Mouse (Mus musculus): ENCODE data around the gene Dnaaf1. TPM values are rescaled to one million over a fixed set of nuclear protein-coding genes. Genes with fewer than 3 reads are reported as not detected.

Dnaaf1 gene
- polyA plus RNA-seq (2012; ENCODE audit: low replicate concordance) = 0.06 TPM in 1 of 2 replicates, not detected in the other

DNA sequence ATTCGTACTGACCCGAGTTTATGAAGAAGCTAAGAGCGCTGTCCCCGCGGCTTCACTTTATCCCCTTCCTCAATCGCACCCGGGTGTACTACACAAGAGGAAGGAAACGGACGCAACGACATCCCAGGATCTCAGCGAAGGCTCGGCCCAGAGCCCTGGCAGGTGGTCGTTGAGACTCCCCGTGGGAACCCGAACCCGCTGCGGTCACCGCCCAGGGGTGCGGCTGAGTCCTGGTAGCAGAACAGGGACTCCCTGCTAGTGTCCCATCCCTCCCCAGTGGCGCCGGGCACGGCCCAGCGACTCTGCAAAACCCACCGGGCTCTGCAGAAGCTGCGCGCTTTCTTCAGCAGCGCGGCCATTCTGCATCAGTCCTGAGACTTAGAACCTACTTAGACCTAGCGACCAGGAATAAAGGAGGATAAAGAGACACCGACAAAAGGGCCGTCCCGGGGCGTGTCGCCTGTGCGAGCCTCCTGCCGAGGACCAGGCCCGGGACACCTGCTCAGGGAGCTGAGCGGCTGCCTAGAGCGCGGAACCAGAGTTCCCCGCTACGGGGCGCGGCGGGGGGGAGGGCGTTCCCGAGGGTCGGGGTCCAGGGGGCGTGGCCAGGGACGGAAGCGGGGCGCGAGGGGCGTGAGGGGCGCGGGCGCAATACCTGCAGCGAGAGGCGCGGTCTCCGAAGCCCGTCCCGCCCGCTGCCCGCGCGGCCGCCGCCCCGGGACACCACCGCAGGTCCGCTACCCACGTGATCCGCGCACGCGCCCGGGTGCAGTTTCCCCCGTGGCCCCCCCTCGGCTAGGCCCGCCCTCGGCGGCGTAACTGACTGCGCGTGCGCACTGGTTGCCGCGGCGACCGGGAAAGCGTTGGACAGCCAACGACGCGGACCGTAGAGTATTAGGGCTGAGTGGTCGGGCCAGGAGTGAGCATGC is at the start of gene Dnaaf1, which contains the start of gene Hsdl1:
Gene Dnaaf1 (plus strand): TSS at position 799 of the 929 bp plus-strand sequence.
Gene Hsdl1 (minus strand): TSS at position 747 of the 929 bp plus-strand sequence.

DNA sequence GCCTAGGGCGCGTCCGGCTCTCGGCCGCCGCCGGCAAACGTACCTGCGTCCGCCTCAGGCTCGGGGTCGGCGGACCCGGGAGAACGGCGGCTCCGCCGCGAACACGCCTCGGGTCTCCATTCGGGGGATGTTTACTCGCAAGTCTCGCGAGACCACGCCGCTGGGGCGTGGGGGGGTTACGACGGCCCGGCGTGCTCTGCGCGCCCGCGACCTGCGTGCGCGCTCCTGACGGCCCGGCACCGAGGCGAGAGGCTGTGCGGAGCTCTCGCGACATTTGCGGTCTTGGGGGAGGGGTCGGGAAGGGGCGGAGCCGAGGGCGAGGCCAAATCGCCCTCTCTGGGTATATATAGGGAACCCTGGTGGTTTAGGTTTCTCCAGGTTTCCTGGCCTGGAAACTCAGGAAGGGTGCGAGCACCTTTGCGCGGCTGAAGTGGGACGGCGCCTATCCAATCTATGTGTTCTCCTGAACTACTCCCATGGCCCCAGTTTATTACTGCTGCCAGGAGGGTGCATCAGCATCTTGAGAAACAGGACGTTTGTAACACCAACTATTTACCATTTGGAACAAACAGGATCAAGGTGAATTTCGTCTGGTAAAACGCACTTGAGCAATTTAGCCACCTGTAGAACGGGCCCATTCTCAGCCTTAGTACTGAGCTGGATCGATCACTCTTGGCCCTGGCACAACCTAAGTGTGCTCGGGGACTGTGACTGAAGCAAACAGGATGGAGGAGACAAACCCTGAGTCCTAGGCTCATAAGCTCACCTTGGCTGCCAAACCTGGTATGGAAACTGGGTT is 16.2 kb upstream of the Dnaaf1 start, which contains the start of gene Mbtps1:
Gene Mbtps1 (minus strand): TSS at position 133 of the 799 bp plus-strand sequence.

DNA sequence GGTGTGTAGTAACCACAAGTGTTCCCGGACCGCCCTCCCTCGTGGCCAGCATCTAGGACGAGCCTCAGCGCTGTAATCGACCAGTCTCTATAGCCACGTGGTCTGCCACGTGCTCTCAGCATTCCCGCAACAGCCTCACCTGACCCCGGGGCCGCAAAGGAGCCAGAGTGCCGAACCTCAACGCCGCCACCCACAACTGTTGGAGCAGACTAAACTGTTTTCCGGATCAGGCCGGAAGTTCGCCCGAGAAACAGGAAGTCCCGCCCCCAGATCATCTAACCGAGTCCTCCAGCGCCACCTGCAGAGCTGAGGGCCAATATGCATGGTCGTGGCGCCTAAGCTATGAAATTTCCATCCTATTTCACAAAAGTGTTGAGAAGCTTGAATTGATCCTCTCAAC is 30.0 kb downstream of the Dnaaf1 start, which contains the start of gene Taf1c:
Gene Taf1c (minus strand): TSS at position 227 of the 400 bp plus-strand sequence.

DNA sequence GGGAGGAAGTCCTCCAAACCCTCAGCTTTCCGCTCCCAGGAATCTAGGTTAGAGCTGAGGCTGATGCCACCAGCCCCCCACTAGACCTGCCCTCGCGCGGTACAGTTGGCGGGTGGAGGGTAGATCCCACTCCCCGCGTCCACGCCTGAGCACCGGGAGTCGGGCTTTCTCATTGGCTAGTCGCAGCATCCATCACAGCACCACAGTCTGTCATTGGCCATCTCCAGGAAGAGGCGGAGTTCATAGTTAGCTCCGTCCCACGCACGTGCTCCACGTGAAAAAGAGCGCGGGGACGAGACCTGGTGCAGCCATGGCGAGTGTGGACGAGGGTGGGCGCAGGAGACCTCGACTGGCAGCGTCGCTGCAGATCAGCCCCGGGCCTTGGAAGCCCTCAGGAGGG is 37.4 kb downstream of the Dnaaf1 start, which contains the start of gene Adad2:
Gene Adad2 (plus strand): TSS at position 277 of the 400 bp plus-strand sequence.

DNA sequence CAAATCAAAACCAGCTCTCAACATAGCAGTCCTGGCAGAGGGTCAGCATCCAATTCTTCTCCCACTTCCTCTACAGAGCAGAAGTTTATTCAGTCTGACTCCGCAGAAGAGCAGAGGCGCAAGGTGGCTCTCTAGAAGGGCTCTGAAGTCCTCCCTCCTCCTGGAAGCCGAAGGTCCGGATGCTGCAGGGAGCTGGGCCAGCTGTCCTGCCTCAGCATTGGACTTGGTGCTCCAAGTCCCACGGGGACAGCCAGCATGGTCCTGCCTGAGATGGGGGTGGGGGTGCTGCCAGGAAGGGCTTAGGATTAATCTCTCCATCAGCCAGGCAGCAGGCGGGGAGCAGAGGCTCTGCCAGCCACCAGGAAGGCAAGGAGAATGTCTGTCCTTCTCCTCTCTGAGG is 60.3 kb downstream of the Dnaaf1 start, which contains the start of gene Kcng4:
Gene Kcng4 (minus strand): TSS at position 303 of the 400 bp plus-strand sequence.

Other genes with a start within 250 kb of the Dnaaf1 start
- 39.8 and 47.1 TPM in 2 replicates for gene Hsbp1, start 230.7 kb upstream of the Dnaaf1 start, polyA plus RNA-seq (2012; ENCODE audit: low replicate concordance)
- 22.5 and 41.2 TPM in 2 replicates for gene Mlycd, start 180.4 kb upstream of the Dnaaf1 start, polyA plus RNA-seq (2012; ENCODE audit: low replicate concordance)
- 26.6 and 34.2 TPM in 2 replicates for gene Osgin1, start 141.1 kb upstream of the Dnaaf1 start, polyA plus RNA-seq (2012; ENCODE audit: low replicate concordance)
- gene Necab2, start 128.5 kb upstream of the Dnaaf1 start, polyA plus RNA-seq (2012; ENCODE audit: low replicate concordance) = not detected in 2 replicates
- 0.08 TPM in 1 of 2 replicates, not detected in the other for gene Slc38a8, start 73.5 kb upstream of the Dnaaf1 start, polyA plus RNA-seq (2012; ENCODE audit: low replicate concordance)
- gene Mbtps1, start 16.5 kb upstream of the Dnaaf1 start, polyA plus RNA-seq (2012; ENCODE audit: low replicate concordance) = 135 and 166 TPM in 2 replicates
- 24.9 and 51.8 TPM in 2 replicates for gene Hsdl1, start 52 bp upstream of the Dnaaf1 start, polyA plus RNA-seq (2012; ENCODE audit: low replicate concordance)
- 49.0 and 95.8 TPM in 2 replicates for gene Taf1c, start 30.0 kb downstream of the Dnaaf1 start, polyA plus RNA-seq (2012; ENCODE audit: low replicate concordance)
- gene Adad2, start 37.5 kb downstream of the Dnaaf1 start, polyA plus RNA-seq (2012; ENCODE audit: low replicate concordance) = not detected in 2 replicates
- not detected in 2 replicates for gene Kcng4, start 60.4 kb downstream of the Dnaaf1 start, polyA plus RNA-seq (2012; ENCODE audit: low replicate concordance)
- 0.10 TPM in 1 of 2 replicates, not detected in the other for gene Wfdc1, start 91.1 kb downstream of the Dnaaf1 start, polyA plus RNA-seq (2012; ENCODE audit: low replicate concordance)
- 0.06 and 0.07 TPM in 2 replicates for gene Atp2c2, start 124.8 kb downstream of the Dnaaf1 start, polyA plus RNA-seq (2012; ENCODE audit: low replicate concordance)
- gene Tldc1, start 203.2 kb downstream of the Dnaaf1 start, polyA plus RNA-seq (2012; ENCODE audit: low replicate concordance) = 3.3 and 4.3 TPM in 2 replicates